ENCODE assay signal across 10 mouse cellular contexts in genomic region chr11:43626927-43627645, GRCm38 (mm10). TPM values are rescaled to one million over a fixed set of nuclear protein-coding genes. Genes with fewer than 3 reads are reported as not detected.
DNase-seq lines count a peak whose midpoint lies in the region; ATAC-seq and TF ChIP-seq lines count a peak whose summit lies in the region.
"Had no signal": no experiment of that assay in that cellular context is flagged by ENCODE, and none has a peak within 500 bp of the region (broad histone marks: within the 10 kb centered on the region; RNA-seq: fewer than 3 reads in every experiment).

No protein-coding gene starts in this region.

- WGBS in heart, embryonic 12.5 days, result 23% methylated on average over 18 of the region's 18 CpGs
- 37% methylated on average over 18 of the region's 18 CpGs for WGBS in heart, postnatal 0 days
- WGBS in midbrain, embryonic 12.5 days, result 30% methylated on average over 18 of the region's 18 CpGs
- WGBS in lung, adult 2 months, result 41% methylated on average over 18 of the region's 18 CpGs

- H3K9me3 ChIP-seq in heart, embryonic 12.5 days (replicated peaks), result no peaks in the 10 kb centered on the region
- no peaks in the 10 kb centered on the region for H3K9me3 ChIP-seq in heart, postnatal 0 days (replicated peaks; ENCODE audit: control insufficient read depth, low read length)
- H3K9me3 ChIP-seq in midbrain, embryonic 12.5 days, result no peaks in the 10 kb centered on the region
- H3K9me3 ChIP-seq: G1E had no signal

- TF ChIP-seq EP300 in heart, postnatal 0 days (IDR thresholded peaks at IDR 0.05; ENCODE audit: low read depth), result no peak

- no peak for TF ChIP-seq CTCF in heart, postnatal 0 days (IDR thresholded peaks at IDR 0.05; ENCODE audit: low read depth)
- no peak for TF ChIP-seq CTCF in lung, adult 2 months (IDR thresholded peaks at IDR 0.05; ENCODE audit: insufficient read depth, low read length)

- no peak for TF ChIP-seq POLR2A in lung, adult 2 months (IDR thresholded peaks at IDR 0.05; ENCODE audit: borderline replicate concordance, extremely low read depth, low read depth, low read length)

- H3K4me2 ChIP-seq in heart, embryonic 12.5 days, result peak overlapping the region; percentile 62
- peak overlapping the region; percentile 56 for H3K4me2 ChIP-seq in heart, postnatal 0 days (ENCODE audit: low read depth, low read length)
- peak overlapping the region; percentile 40 for H3K4me2 ChIP-seq in midbrain, embryonic 12.5 days (replicated peaks)

- H3K9ac ChIP-seq in heart, embryonic 12.5 days, result no peak overlapping the region
- H3K9ac ChIP-seq in heart, postnatal 0 days (replicated peaks; ENCODE audit: low read depth, low read length), result no peak overlapping the region
- H3K9ac ChIP-seq in midbrain, embryonic 12.5 days (replicated peaks), result peak overlapping the region; percentile 2; the same call in 1 of the 2 replicates

- H3K27ac ChIP-seq in heart, embryonic 12.5 days (ENCODE audit: poor library complexity, severe bottlenecking), result 0 out of 2 replicates have a peak overlapping the region, but pooled peaks have one; percentile 20
- peak overlapping the region; percentile 32; the same call in 1 of the 2 replicates for H3K27ac ChIP-seq in heart, postnatal 0 days (ENCODE audit: low read depth)
- H3K27ac ChIP-seq in midbrain, embryonic 12.5 days (replicated peaks), result peak overlapping the region; percentile 30; the same call in 1 of the 2 replicates

- intact Hi-C loops in heart, postnatal 36 days (cut with DNase I), result no loop called here

- H3K27me3 ChIP-seq in heart, embryonic 12.5 days (replicated peaks), result no peaks in the 10 kb centered on the region
- H3K27me3 ChIP-seq in heart, postnatal 0 days (ENCODE audit: control insufficient read depth, insufficient read depth, low read length), result no peaks in the 10 kb centered on the region
- H3K27me3 ChIP-seq in midbrain, embryonic 12.5 days, result no peaks in the 10 kb centered on the region

- H3K36me3 ChIP-seq in heart, embryonic 12.5 days, result no peaks in the 10 kb centered on the region
- no peaks in the 10 kb centered on the region for H3K36me3 ChIP-seq in heart, postnatal 0 days (replicated peaks; ENCODE audit: control insufficient read depth, insufficient read depth, low read length)
- H3K36me3 ChIP-seq in midbrain, embryonic 12.5 days, result no peaks in the 10 kb centered on the region
- H3K36me3 ChIP-seq: G1E had no signal

- no peak for DNase-seq in heart, postnatal 36 days
- DNase-seq in cerebellum, adult 9-10 months, result peak; percentile 45
- DNase-seq in heart, postnatal 0 days (ENCODE audit: low spot score), result no peak
- no peak for DNase-seq in frontal cortex, postnatal 36 days (ENCODE audit: low spot score in 2 of 2)
- DNase-seq in lung, adult 2 months, result no peak

- ATAC-seq in heart, embryonic 12.5 days (ENCODE audit: insufficient number of reproducible peaks, low FRiP score), result no peak
- no peak for ATAC-seq in heart, postnatal 0 days (ENCODE audit: insufficient read depth, low read depth)
- ATAC-seq in midbrain, embryonic 12.5 days (ENCODE audit: low FRiP score, low read depth), result 0 out of 2 replicates have a peak, but pooled peaks have one; percentile 6
- ATAC-seq in erythroblast, adult 5-6 weeks (replicated peaks; ENCODE audit: low FRiP score, poor library complexity, severe bottlenecking), result no peak

- peak overlapping the region; percentile 8; the same call in 1 of the 2 replicates for H3K4me3 ChIP-seq in heart, embryonic 12.5 days
- no peak overlapping the region for H3K4me3 ChIP-seq in heart, postnatal 0 days (ENCODE audit: low read depth, low read length)
- H3K4me3 ChIP-seq in midbrain, embryonic 12.5 days, result no peak overlapping the region
- no peak overlapping the region for H3K4me3 ChIP-seq in lung, adult 2 months (replicated peaks; ENCODE audit: extremely low read depth, low read depth, low read length)

- H3K4me1 ChIP-seq in heart, embryonic 12.5 days (replicated peaks), result peaks cover 28% of the 10 kb centered on the region
- peaks cover 4% of the 10 kb centered on the region for H3K4me1 ChIP-seq in heart, postnatal 0 days (ENCODE audit: control insufficient read depth, insufficient read depth)
- H3K4me1 ChIP-seq in midbrain, embryonic 12.5 days, result peaks cover 12% of the 10 kb centered on the region
- no peaks in the 10 kb centered on the region; the same call in 1 of the 2 replicates for H3K4me1 ChIP-seq in lung, adult 2 months (ENCODE audit: control insufficient read depth, insufficient read depth, low read length)

RNA-seq across cellular contexts. Expression of gene Fabp6, which starts 25.7 kb away (rescaled TPM):
- not detected in 2 replicates for polyA plus RNA-seq in heart, embryonic 12.5 days (2016; fragmentation: Nextera tagmentation; extraction: Ambion mirVana)
- total RNA-seq in heart, postnatal 36 days (2021), result not detected
- not detected in 2 replicates for total RNA-seq in heart, postnatal 0 days (2014; rRNA removed; ENCODE audit: low replicate concordance)
- not detected in 2 replicates for polyA plus RNA-seq in heart, postnatal 0 days (2015; fragmentation: Nextera tagmentation; extraction: Ambion mirVana)
- polyA plus RNA-seq in midbrain, embryonic 12.5 days (2016; fragmentation: Nextera tagmentation; extraction: Ambion mirVana), result not detected in 2 replicates
- not detected in 2 replicates for total RNA-seq in erythroblast, adult 5-6 weeks (2015; ENCODE audit: low replicate concordance)
- not detected in 2 replicates for total RNA-seq in erythroblast, adult 5-6 weeks (2017; ENCODE audit: low replicate concordance)
- polyA plus RNA-seq in lung, adult 2 months (2012; rRNA removed), result 0.34 TPM in 1 of 2 replicates, not detected in the other
- total RNA-seq: G1E; megakaryocyte-erythroid progenitor cell, adult 5-6 weeks had no signal
- polyA plus RNA-seq: G1E had no signal

RNA-seq across cellular contexts. Expression of gene 4933415A04Rik, which starts 40.2 kb away (rescaled TPM):
- polyA plus RNA-seq in heart, embryonic 12.5 days (2016; fragmentation: Nextera tagmentation; extraction: Ambion mirVana), result 4.6 and 5.6 TPM in 2 replicates
- under 1 TPM; 0.39 to 0.60 TPM for total RNA-seq in heart, postnatal 36 days (2021)
- 0.08 and 1.0 TPM in 2 replicates for total RNA-seq in heart, postnatal 0 days (2014; rRNA removed; ENCODE audit: low replicate concordance)
- 4.8 and 5.5 TPM in 2 replicates for polyA plus RNA-seq in heart, postnatal 0 days (2015; fragmentation: Nextera tagmentation; extraction: Ambion mirVana)
- polyA plus RNA-seq in midbrain, embryonic 12.5 days (2016; fragmentation: Nextera tagmentation; extraction: Ambion mirVana), result 8.4 and 9.3 TPM in 2 replicates
- total RNA-seq in erythroblast, adult 5-6 weeks (2015; ENCODE audit: low replicate concordance), result not detected in 2 replicates
- total RNA-seq in erythroblast, adult 5-6 weeks (2017; ENCODE audit: low replicate concordance), result not detected in 2 replicates
- polyA plus RNA-seq in lung, adult 2 months (2012; rRNA removed), result 0.24 and 0.38 TPM in 2 replicates
- total RNA-seq: G1E; megakaryocyte-erythroid progenitor cell, adult 5-6 weeks had no signal
- polyA plus RNA-seq: G1E had no signal

RNA-seq across cellular contexts. Expression of gene Pwwp2a, which starts 54.7 kb away (rescaled TPM):
- 31.4 and 31.9 TPM in 2 replicates for polyA plus RNA-seq in heart, embryonic 12.5 days (2016; fragmentation: Nextera tagmentation; extraction: Ambion mirVana)
- total RNA-seq in heart, postnatal 36 days (2021), result 10 to 100 TPM; 18.9 to 19.9 TPM
- total RNA-seq in heart, postnatal 0 days (2014; rRNA removed; ENCODE audit: low replicate concordance), result 16.0 and 16.9 TPM in 2 replicates
- polyA plus RNA-seq in heart, postnatal 0 days (2015; fragmentation: Nextera tagmentation; extraction: Ambion mirVana), result 11.9 and 12.4 TPM in 2 replicates
- polyA plus RNA-seq in midbrain, embryonic 12.5 days (2016; fragmentation: Nextera tagmentation; extraction: Ambion mirVana), result 50.9 and 60.7 TPM in 2 replicates
- total RNA-seq in erythroblast, adult 5-6 weeks (2015; ENCODE audit: low replicate concordance), result 24.0 and 27.1 TPM in 2 replicates
- 26.1 and 31.7 TPM in 2 replicates for total RNA-seq in erythroblast, adult 5-6 weeks (2017; ENCODE audit: low replicate concordance)
- 10.6 and 16.0 TPM in 2 replicates for polyA plus RNA-seq in lung, adult 2 months (2012; rRNA removed)
